Mouse (Mus musculus) lung, postnatal 0 days (tissue): ENCODE measurements around the gene 2410004P03Rik. TPM values are rescaled to one million over a fixed set of nuclear protein-coding genes. Genes with fewer than 3 reads are reported as not detected.
"Not testable (repeated sequence)": the region's sequence is repeated elsewhere in the genome, so short reads cannot be mapped to it uniquely, and the experiment has no call there.

Source experiments
- ATAC-seq: fragments of 200-750 bp; cut with Nextera tagmentation; 2 replicates; pipeline ENCODE4 v1.8.0; 2017; ENCODE audit warnings: moderate library complexity
- DNase-seq: peaks from one replicate; pipeline ENCODE4 v3.0.0-alpha.2; 2016; ENCODE audit warnings: low spot score
- H3K27ac ChIP-seq: fragments of 300-500 bp; sonication (generic); 2 replicates; pipeline ENCODE4 v1.5.1; 2014; ENCODE audit warnings: antibody characterized with exemption, mild to moderate bottlenecking, low read length, mixed read lengths
- H3K27me3 ChIP-seq: fragments of 300-500 bp; sonication (generic); replicated peaks from 2 replicates; pipeline ENCODE4 v1.6.1; 2014; ENCODE audit warnings: low read length, mixed read lengths; ENCODE audit not compliant: insufficient read depth
- H3K36me3 ChIP-seq: fragments of 300-500 bp; sonication (generic); 2 replicates; pipeline ENCODE4 v1.6.1; 2014; ENCODE audit warnings: low read length, mixed read lengths; ENCODE audit not compliant: insufficient read depth
- H3K4me1 ChIP-seq: fragments of 300-500 bp; sonication (generic); 2 replicates; pipeline ENCODE4 v1.6.1; 2014; ENCODE audit warnings: antibody characterized with exemption, low read depth, low read length, mixed read lengths; ENCODE audit not compliant: insufficient read depth
- H3K4me2 ChIP-seq: fragments of 300-500 bp; sonication (generic); replicated peaks from 2 replicates; pipeline ENCODE4 v1.6.1; 2014; ENCODE audit warnings: low read depth, mild to moderate bottlenecking, low read length, moderate library complexity, mixed read lengths
- H3K4me3 ChIP-seq: fragments of 300-500 bp; sonication (generic); 2 replicates; pipeline ENCODE4 v1.5.1; 2014; ENCODE audit warnings: low read depth, low read length
- H3K9ac ChIP-seq: fragments of 300-500 bp; sonication (generic); replicated peaks from 2 replicates; pipeline ENCODE4 v1.6.1; 2014; ENCODE audit warnings: low read depth, mild to moderate bottlenecking
- H3K9me3 ChIP-seq: fragments of 300-500 bp; sonication (generic); 2 replicates; pipeline ENCODE4 v1.6.1; 2016; ENCODE audit warnings: low read length, mixed read lengths
- CTCF ChIP-seq: IDR thresholded peaks from 2 replicates; pipeline ENCODE4 v1.5.1; 2016; ENCODE audit warnings: antibody characterized with exemption, mild to moderate bottlenecking
- EP300 ChIP-seq: IDR thresholded peaks from 2 replicates; pipeline ENCODE4 v1.6.1; 2016; ENCODE audit warnings: antibody characterized with exemption, mild to moderate bottlenecking, control low read depth
- WGBS: fragments of 180-500 bp; shearing (Covaris S2); extraction: QIAGEN DNeasy Blood & Tissue Kit; methylation state at CpG from one replicate; pipeline ENCODE4 v1.1.7; 2014; 5-methylcytosine and 5-hydroxymethylcytosine counted together
- polyA plus RNA-seq: library from polyadenylated mRNA; unstranded; fragments of >200 nt; fragmentation: Nextera tagmentation; extraction: Ambion mirVana; gene quantifications from 2 replicates; pipeline ENCODE4 v1.2.1, GENCODE M21; 2015

Gene 2410004P03Rik
- polyA plus RNA-seq, 1 experiment from 2014 or later: 13.6 TPM

DNA sequence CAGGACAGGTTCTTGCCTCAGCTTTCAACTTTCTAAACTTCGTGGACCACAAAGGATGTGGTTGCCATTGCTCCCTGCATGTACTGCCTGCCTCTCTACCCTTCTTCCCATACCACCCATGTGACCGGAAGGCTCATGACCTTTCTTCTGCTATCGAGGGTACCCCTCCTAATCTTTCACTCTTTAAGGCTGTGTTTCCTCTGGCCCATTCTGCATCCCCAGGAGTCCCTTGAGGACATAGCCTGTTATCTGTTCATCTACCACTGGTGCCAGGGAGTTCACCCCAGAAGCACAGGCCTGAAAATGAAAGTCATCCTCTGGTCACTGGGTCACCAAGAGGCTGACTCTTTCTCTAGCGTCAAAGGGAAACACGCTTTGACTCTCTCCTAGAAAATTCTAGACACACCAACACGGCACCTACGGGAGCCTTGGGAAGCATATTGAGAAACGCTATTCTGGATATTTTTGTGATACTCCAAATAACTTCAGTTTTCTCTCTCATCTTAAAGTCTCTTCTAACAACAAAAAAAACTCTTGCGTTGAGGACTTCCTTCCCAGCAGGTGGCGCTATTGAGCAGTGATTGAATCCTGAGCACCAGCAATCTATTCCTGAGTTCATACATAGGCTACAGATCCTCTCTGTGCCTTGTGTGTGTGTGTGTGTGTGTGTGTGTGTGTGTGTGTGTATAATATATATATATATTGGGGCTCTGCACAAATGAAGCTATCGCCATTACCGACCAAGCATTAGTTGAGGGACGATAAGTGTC lies 21.4 kb upstream of the 2410004P03Rik start:
- Histone ChIP-seq H3K9ac (no peak overlapping the region), H3K4me1 (no peaks in the 10 kb centered on the region), H3K4me3 (no peak overlapping the region), H3K4me2 (no peak overlapping the region), H3K36me3 (no peaks in the 10 kb centered on the region), H3K27me3 (no peaks in the 10 kb centered on the region), H3K27ac (no peak overlapping the region), H3K9me3 (no peaks in the 10 kb centered on the region)
- DNase-seq (peak; percentile 84), ATAC-seq (0 out of 2 replicates have a peak, but pooled peaks have one; percentile 36)
- TF ChIP-seq EP300: no peak
- peak; percentile 87 for TF ChIP-seq CTCF
- WGBS: 35% methylated on average over 13 of the region's 13 CpGs

DNA sequence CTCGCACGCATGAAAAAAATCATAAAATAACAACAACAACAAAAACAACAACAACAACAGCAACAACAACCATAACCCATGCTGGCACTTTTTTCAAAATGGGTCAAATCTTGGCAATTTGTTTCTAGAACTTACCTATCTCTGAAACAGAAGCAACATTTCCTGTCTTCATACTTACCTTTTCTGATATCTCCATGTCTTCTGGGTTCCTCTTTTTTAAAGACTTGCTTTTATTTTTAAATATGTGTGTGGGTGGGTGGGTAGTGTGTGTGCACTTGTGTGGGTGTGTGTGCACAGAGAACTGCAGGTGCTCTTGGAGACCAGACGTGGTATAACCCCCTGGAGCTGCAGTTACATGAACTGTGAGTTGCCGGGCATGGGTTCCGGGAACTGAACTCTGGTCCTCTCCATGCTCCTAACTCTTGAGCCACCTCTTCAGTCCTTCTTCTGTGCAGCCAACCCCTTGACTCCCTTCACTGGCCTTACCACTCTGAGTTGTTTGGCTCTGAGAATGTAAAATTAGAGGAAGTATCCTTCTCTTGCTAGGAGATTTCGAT lies 13.1 kb upstream of the 2410004P03Rik start:
- DNase-seq (no peak), ATAC-seq (no peak)
- no peaks in the 10 kb centered on the region for H3K4me1 ChIP-seq
- no peaks in the 10 kb centered on the region for H3K9me3 ChIP-seq
- 88% methylated on average over 6 of the region's 6 CpGs for WGBS
- no peaks in the 10 kb centered on the region for H3K36me3 ChIP-seq
- no peaks in the 10 kb centered on the region for H3K27me3 ChIP-seq
- no peak overlapping the region for H3K4me2 ChIP-seq
- H3K27ac ChIP-seq: no peak overlapping the region
- no peak overlapping the region for H3K9ac ChIP-seq
- no peak overlapping the region for H3K4me3 ChIP-seq
- TF ChIP-seq CTCF: no peak
- TF ChIP-seq EP300: no peak

DNA sequence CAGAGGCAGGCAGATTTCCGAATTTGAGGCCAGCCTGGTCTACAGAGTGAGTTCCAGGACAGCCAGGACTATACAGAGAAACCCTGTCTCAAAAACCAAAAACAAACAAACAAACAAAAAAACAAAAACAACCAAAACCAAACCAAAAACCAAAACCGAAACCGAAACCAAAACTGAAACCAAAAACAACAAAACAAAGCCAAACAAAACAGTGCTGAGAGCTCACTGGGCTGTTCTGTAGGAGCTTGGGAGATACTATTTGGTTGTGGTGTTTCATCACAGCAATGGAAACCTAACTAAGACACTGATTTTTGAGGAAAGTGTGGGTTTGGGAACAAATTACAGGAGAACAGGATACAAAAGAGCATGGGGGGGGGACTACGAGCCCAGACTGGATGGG lies 10.6 kb upstream of the 2410004P03Rik start:
- DNase-seq (no peak), ATAC-seq (no peak)
- Histone ChIP-seq H3K4me1 (no peaks in the 10 kb centered on the region), H3K27me3 (no peaks in the 10 kb centered on the region), H3K27ac (no peak overlapping the region), H3K36me3 (no peaks in the 10 kb centered on the region), H3K4me2 (no peak overlapping the region), H3K9ac (no peak overlapping the region), H3K4me3 (no peak overlapping the region), H3K9me3 (no peaks in the 10 kb centered on the region)
- TF ChIP-seq EP300 (no peak), CTCF (no peak)
- 77% methylated on average over 4 of the region's 4 CpGs for WGBS

DNA sequence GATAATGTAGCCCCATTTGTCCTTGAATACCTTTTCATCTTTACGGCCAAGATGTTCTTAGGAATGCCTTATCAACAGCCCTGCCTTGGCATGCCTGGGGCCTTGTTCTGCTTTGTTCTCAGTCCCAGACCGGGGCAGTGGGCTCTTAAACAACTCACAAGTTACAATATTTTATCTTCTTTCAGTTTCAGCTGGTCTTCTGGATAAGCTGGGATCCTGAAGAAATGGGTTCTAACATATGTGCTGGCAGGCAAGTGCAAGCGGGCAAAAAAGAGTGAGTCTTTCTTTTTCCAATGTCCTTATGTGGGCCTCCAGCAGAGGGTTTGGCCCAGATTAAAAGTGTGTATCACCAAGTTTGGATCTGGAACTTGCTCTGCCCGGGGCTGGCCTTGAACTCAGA lies 9.6 kb upstream of the 2410004P03Rik start:
- 79% methylated on average over 4 of the region's 4 CpGs for WGBS
- H3K36me3 ChIP-seq, H3K27ac ChIP-seq, H3K4me3 ChIP-seq, H3K27me3 ChIP-seq, DNase-seq, H3K9me3 ChIP-seq, H3K4me1 ChIP-seq, H3K9ac ChIP-seq, H3K4me2 ChIP-seq, ATAC-seq: not testable (repeated sequence)

DNA sequence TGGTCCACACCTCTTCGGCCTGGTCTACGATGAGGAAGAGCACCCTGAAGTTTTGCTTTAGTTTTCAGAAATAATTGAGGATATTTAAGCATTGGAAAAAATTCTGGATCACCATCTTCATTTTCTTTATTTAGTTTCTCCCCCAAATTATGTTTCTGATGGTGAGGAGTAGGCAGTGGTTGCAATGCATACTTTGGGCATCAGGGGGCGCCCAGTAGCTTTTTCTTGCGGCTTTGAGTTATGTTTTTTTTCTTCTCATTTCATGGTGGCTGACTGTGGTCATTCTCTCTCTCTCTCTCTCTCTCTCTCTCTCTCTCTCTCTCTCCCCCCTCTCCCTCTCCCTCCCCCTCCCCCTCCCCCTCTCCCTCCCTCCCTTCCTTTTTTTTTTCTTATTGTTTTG lies 6.9 kb upstream of the 2410004P03Rik start:
- no peaks in the 10 kb centered on the region for H3K27me3 ChIP-seq
- ATAC-seq: no peak
- DNase-seq: peak; percentile 52
- no peak overlapping the region for H3K4me3 ChIP-seq
- H3K9ac ChIP-seq: no peak overlapping the region
- TF ChIP-seq CTCF (peak; percentile 74), EP300 (no peak)
- no peak overlapping the region for H3K4me2 ChIP-seq
- 33% methylated on average over 4 of the region's 4 CpGs for whole genome bisulfite sequencing
- no peaks in the 10 kb centered on the region for H3K4me1 ChIP-seq
- H3K27ac ChIP-seq: no peak overlapping the region
- no peaks in the 10 kb centered on the region for H3K9me3 ChIP-seq
- H3K36me3 ChIP-seq: no peaks in the 10 kb centered on the region

DNA sequence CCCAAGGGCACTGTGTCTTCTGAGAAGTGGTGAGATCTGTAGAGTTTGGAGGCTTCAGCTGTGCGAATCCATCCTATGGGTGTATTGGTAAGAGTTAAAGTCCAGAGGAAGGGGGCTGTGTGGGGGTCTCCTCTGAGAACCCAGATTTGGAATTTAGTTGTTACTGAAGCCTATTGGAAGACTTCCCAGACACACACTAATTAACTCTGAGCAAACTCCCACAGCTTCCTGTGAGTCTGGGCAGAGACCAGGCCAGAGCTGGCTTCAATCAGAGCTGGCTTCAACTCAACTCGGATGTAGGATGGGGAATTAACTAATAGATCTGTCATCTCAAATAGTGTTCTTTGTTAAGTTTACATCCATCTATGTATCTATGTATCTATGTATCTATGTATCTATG lies 4.2 kb upstream of the 2410004P03Rik start:
- Histone ChIP-seq H3K4me2 (no peak overlapping the region), H3K9ac (no peak overlapping the region), H3K27me3 (no peaks in the 10 kb centered on the region), H3K9me3 (no peaks in the 10 kb centered on the region), H3K27ac (no peak overlapping the region), H3K4me3 (no peak overlapping the region), H3K36me3 (no peaks in the 10 kb centered on the region), H3K4me1 (peaks cover 5% of the 10 kb centered on the region; the same call in 1 of the 2 replicates)
- TF ChIP-seq EP300 (no peak), CTCF (no peak)
- 66% methylated on average over 2 of the region's 2 CpGs for WGBS
- ATAC-seq (no peak), DNase-seq (no peak)
